Mouse (Mus musculus): ENCODE measurements around the gene Tlr5. TPM values are rescaled to one million over a fixed set of nuclear protein-coding genes. Genes with fewer than 3 reads are reported as not detected.

The Tlr5 gene
- total RNA-seq, 2 experiments from 2014 or later: 2.0 to 2.1 TPM

DNA sequence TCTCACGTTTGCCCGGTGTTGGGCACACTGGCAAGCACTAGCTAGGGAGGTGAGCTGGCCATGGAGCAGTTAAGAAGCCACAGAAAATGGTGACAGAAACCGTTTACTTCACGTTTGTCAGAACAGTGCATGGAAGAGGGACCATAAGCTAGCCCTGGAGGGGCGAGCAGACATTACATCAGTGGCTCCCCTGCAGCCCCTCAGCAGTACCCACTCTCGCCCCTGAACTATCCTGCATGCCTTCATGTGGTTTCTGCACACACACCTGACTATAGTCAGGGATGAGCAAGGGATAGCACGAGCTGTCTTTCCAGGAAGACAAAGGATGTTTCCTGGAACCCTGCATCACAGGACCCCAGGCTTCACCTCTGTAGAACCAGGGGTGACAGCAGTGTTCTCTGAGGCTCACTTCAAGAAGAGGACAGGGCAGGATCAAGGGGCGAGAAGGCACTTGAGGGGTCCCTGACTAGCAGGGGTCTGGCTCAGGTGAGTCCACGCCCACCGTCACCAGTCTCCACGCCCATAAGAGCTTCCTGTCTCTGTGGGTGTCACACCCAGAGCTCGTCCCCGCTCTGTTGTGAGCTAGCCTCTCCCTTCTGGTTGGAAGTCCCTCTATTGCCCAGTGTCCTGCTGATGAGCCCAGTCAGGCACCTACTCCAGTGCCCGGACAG lies 35.6 kb downstream of the Tlr5 start:
- no peak for DNase-seq

GRCm38 (mm10) chr1:182991002-182991778 lies 36.6 kb downstream of the Tlr5 start:
- peak; percentile 70 for DNase-seq

Other genes starting within 250 kb of the Tlr5 start
- not detected for gene Ccdc185, start 205.6 kb upstream of the Tlr5 start, total RNA-seq (2021)
- gene Susd4, start 190.9 kb upstream of the Tlr5 start, total RNA-seq (2021): 1 to 10 TPM; 2.0 to 2.1 TPM

All from gastrocnemius, postnatal 10 days (tissue).